Mouse (Mus musculus) kidney, embryonic 14.5 days (tissue): Measurements from ENCODE around the gene Unc119b. TPM values are rescaled to one million over a fixed set of nuclear protein-coding genes. Genes with fewer than 3 reads are reported as not detected.
"Not testable (repeated sequence)": the region's sequence is repeated elsewhere in the genome, so short reads cannot be mapped to it uniquely, and the experiment has no call there.

Source experiments
- ATAC-seq: fragments of 200-750 bp; cut with Nextera tagmentation; 2 replicates; pipeline ENCODE4 v1.8.0; 2017; ENCODE audit warnings: moderate number of reproducible peaks, mild to moderate bottlenecking, moderate TSS enrichment, moderate library complexity; ENCODE audit not compliant: low FRiP score, low TSS enrichment
- H3K27ac ChIP-seq: fragments of 300-500 bp; sonication (generic); 2 replicates; pipeline ENCODE4 v1.5.1; 2014; ENCODE audit warnings: low read depth, mild to moderate bottlenecking, low read length, moderate library complexity, mixed read lengths
- H3K27me3 ChIP-seq: fragments of 300-500 bp; sonication (generic); 2 replicates; pipeline ENCODE4 v1.6.1; 2014; ENCODE audit warnings: mild to moderate bottlenecking, low read length; ENCODE audit not compliant: control insufficient read depth, insufficient read depth
- H3K36me3 ChIP-seq: fragments of 300-500 bp; sonication (generic); 2 replicates; pipeline ENCODE4 v1.6.1; 2014; ENCODE audit warnings: low read length, mixed read lengths; ENCODE audit not compliant: control insufficient read depth, insufficient read depth
- H3K4me1 ChIP-seq: fragments of 300-500 bp; sonication (generic); 2 replicates; pipeline ENCODE4 v1.6.1; 2014; ENCODE audit warnings: low read length, mixed read lengths; ENCODE audit not compliant: control insufficient read depth, insufficient read depth
- H3K4me2 ChIP-seq: fragments of 300-500 bp; sonication (generic); replicated peaks from 2 replicates; pipeline ENCODE4 v1.6.1; 2014; ENCODE audit warnings: low read depth, mild to moderate bottlenecking, low read length
- H3K4me3 ChIP-seq: fragments of 300-500 bp; sonication (generic); 2 replicates; pipeline ENCODE4 v1.5.1; 2014; ENCODE audit warnings: mild to moderate bottlenecking, low read length
- H3K9ac ChIP-seq: fragments of 300-500 bp; sonication (generic); 2 replicates; pipeline ENCODE4 v1.6.1; 2014; ENCODE audit warnings: low read depth, mild to moderate bottlenecking, low read length, moderate library complexity
- H3K9me3 ChIP-seq: fragments of 300-500 bp; sonication (generic); 2 replicates; pipeline ENCODE4 v1.6.1; 2016; ENCODE audit warnings: low read length; ENCODE audit not compliant: control insufficient read depth
- WGBS: fragments of 180-500 bp; shearing (Covaris S2); extraction: QIAGEN DNeasy Blood & Tissue Kit; methylation state at CpG from one replicate; pipeline ENCODE4 v1.1.7; 2014; 5-methylcytosine and 5-hydroxymethylcytosine counted together
- polyA plus RNA-seq: library from polyadenylated mRNA; unstranded; fragments of >200 nt; fragmentation: Nextera tagmentation; extraction: Ambion mirVana; gene quantifications from 2 replicates; pipeline ENCODE4 v1.2.1, GENCODE M21; 2014

Gene Unc119b
- polyA plus RNA-seq, 1 experiment from 2014 or later: 50.3 TPM

- Histone ChIP-seq H3K9me3 (no peaks in the 10 kb centered on the region), H3K9ac (no peak overlapping the region), H3K4me2 (no peak overlapping the region), H3K27me3 (no peaks in the 10 kb centered on the region), H3K4me3 (no peak overlapping the region), H3K36me3 (peaks cover 15% of the 10 kb centered on the region), H3K27ac (no peak overlapping the region), H3K4me1 (peaks cover 8% of the 10 kb centered on the region; the same call in 1 of the 2 replicates)
- no peak for ATAC-seq
- WGBS: 93% methylated on average over 13 of the region's 13 CpGs
Measured at GRCm38 (mm10) chr5:115117467-115117866, 17.3 kb downstream of the Unc119b start.

- ATAC-seq: no peak
- H3K4me2 ChIP-seq: no peak overlapping the region
- H3K4me1 ChIP-seq: peaks cover 8% of the 10 kb centered on the region; the same call in 1 of the 2 replicates
- no peaks in the 10 kb centered on the region for H3K9me3 ChIP-seq
- H3K36me3 ChIP-seq: peaks cover 26% of the 10 kb centered on the region
- 83% methylated on average over 3 of the region's 3 CpGs for WGBS
- no peaks in the 10 kb centered on the region for H3K27me3 ChIP-seq
- no peak overlapping the region for H3K9ac ChIP-seq
- no peak overlapping the region for H3K27ac ChIP-seq
- H3K4me3 ChIP-seq: no peak overlapping the region
Measured at GRCm38 (mm10) chr5:115116426-115116825, 18.3 kb downstream of the Unc119b start.

GRCm38 (mm10) chr5:115114501-115114900 lies 20.3 kb downstream of the Unc119b start:
- Histone ChIP-seq H3K36me3 (peaks cover 29% of the 10 kb centered on the region), H3K27ac (no peak overlapping the region), H3K4me1 (peaks cover 8% of the 10 kb centered on the region; the same call in 1 of the 2 replicates), H3K4me3 (no peak overlapping the region), H3K9me3 (no peaks in the 10 kb centered on the region), H3K27me3 (no peaks in the 10 kb centered on the region), H3K9ac (no peak overlapping the region), H3K4me2 (no peak overlapping the region)
- 93% methylated on average over 8 of the region's 8 CpGs for WGBS
- no peak for ATAC-seq

- H3K4me2 ChIP-seq: no peak overlapping the region
- no peaks in the 10 kb centered on the region for H3K27me3 ChIP-seq
- no peak for ATAC-seq
- H3K4me1 ChIP-seq: peaks cover 5% of the 10 kb centered on the region; the same call in 1 of the 2 replicates
- H3K36me3 ChIP-seq: peaks cover 29% of the 10 kb centered on the region
- no peak overlapping the region for H3K4me3 ChIP-seq
- H3K9ac ChIP-seq: no peak overlapping the region
- WGBS: 90% methylated on average over 12 of the region's 12 CpGs
- H3K27ac ChIP-seq: no peak overlapping the region
- no peaks in the 10 kb centered on the region for H3K9me3 ChIP-seq
Measured at GRCm38 (mm10) chr5:115113244-115113643, 21.5 kb downstream of the Unc119b start.

GRCm38 (mm10) chr5:115111156-115111555 lies 23.6 kb downstream of the Unc119b start:
- no peak for ATAC-seq
- 0 out of 2 replicates have a peak, but pooled peaks cover 4% of the 10 kb centered on the region for H3K4me1 ChIP-seq

GRCm38 (mm10) chr5:115103253-115103652 lies 31.5 kb downstream of the Unc119b start:
- not testable (repeated sequence) for H3K4me3 ChIP-seq, ATAC-seq, H3K27me3 ChIP-seq, H3K4me1 ChIP-seq, H3K9ac ChIP-seq, H3K9me3 ChIP-seq, H3K4me2 ChIP-seq, H3K27ac ChIP-seq
- peaks cover 29% of the 10 kb centered on the region for H3K36me3 ChIP-seq
- 95% methylated on average over 23 of the region's 23 CpGs for WGBS

More at GRCm38 (mm10) chr5:115111156-115111555, 23.6 kb downstream of the Unc119b start:
- H3K36me3 ChIP-seq: peaks cover 31% of the 10 kb centered on the region
- H3K9me3 ChIP-seq: no peaks in the 10 kb centered on the region
- no peak overlapping the region for H3K9ac ChIP-seq
- no peak overlapping the region for H3K27ac ChIP-seq
- H3K4me2 ChIP-seq: no peak overlapping the region
- 94% methylated on average over 8 of the region's 8 CpGs for WGBS
- H3K27me3 ChIP-seq: no peaks in the 10 kb centered on the region
- no peak overlapping the region for H3K4me3 ChIP-seq

GRCm38 (mm10) chr5:115102231-115102630 lies 32.5 kb downstream of the Unc119b start:
- Histone ChIP-seq H3K36me3 (peaks cover 36% of the 10 kb centered on the region), H3K9me3 (no peaks in the 10 kb centered on the region), H3K27ac (no peak overlapping the region), H3K9ac (no peak overlapping the region), H3K4me3 (no peak overlapping the region), H3K27me3 (no peaks in the 10 kb centered on the region), H3K4me1 (no peaks in the 10 kb centered on the region), H3K4me2 (no peak overlapping the region)
- 89% methylated on average over 2 of the region's 2 CpGs for WGBS
- no peak for ATAC-seq

GRCm38 (mm10) chr5:115100473-115100872 lies 34.3 kb downstream of the Unc119b start:
- Histone ChIP-seq H3K9me3 (no peaks in the 10 kb centered on the region), H3K9ac (no peak overlapping the region), H3K27me3 (no peaks in the 10 kb centered on the region), H3K4me2 (no peak overlapping the region), H3K4me1 (no peaks in the 10 kb centered on the region), H3K27ac (no peak overlapping the region), H3K4me3 (no peak overlapping the region), H3K36me3 (peaks cover 53% of the 10 kb centered on the region)
- ATAC-seq: no peak
- 75% methylated on average over 6 of the region's 6 CpGs for WGBS

- Histone ChIP-seq H3K27ac (no peak overlapping the region), H3K36me3 (peaks cover 58% of the 10 kb centered on the region), H3K4me3 (no peak overlapping the region), H3K9me3 (no peaks in the 10 kb centered on the region), H3K4me1 (no peaks in the 10 kb centered on the region), H3K27me3 (no peaks in the 10 kb centered on the region), H3K4me2 (no peak overlapping the region), H3K9ac (no peak overlapping the region)
- WGBS: 78% methylated on average over 9 of the region's 9 CpGs
- no peak for ATAC-seq
Measured at GRCm38 (mm10) chr5:115099991-115100390, 34.8 kb downstream of the Unc119b start.
